Mouse (Mus musculus): ENCODE results near the gene Pnpla3. TPM values are rescaled to one million over a fixed set of nuclear protein-coding genes. Genes with fewer than 3 reads are reported as not detected.
A peak's percentile ranks its signal among the peaks of the same experiment; 100 is the strongest.
"Not testable (repeated sequence)": the region's sequence is repeated elsewhere in the genome, so short reads cannot be mapped to it uniquely, and the experiment has no call there.

The Pnpla3 gene
- polyA plus RNA-seq, 1 experiment from 2014 or later = 2.6 TPM

DNA sequence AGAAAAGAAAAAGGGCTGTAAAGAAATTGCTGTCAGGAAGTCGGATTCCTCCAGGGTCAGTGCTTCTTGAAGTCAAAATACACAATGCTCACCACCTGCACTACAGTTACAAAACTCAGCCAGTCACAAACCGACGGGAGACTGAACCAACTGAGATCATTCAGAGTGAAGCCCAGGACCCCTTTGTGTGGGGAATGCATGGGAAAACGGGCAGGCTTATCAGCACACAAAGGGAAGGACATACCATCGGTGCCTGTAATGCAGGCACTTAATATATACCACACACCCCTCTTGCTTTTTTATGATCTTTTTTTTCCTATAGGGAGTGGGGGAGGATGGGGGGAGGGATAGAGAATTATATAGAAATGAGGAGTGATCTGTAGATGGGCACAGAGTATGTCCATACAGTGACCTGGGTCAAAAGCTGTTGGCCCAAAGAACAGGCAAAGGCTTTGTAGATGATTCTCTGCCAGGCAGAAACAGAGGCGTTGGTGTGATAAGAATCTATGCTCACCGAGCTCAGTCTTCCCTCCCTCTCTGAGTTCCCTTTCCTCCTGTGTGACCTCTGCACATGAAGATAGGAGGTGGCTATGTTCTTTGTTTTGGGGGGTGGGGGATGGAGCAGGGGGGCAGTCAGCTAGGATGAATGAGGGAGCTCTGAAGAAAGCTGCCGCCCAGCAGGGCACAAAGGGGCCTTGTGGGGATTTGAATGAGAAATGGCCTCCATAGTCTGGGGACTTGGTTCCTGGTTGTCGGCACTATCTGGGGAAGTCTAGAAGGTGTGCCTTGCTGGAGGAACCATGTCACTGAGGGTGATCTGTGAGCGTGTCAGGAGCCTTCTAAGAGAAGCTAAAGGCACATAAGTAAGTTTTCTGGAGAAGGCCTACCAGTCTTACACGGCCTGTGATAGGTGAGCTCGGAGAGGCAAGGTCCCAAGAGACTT, 30.9 kb upstream of the Pnpla3 start:
- Histone ChIP-seq H3K4me2 (no peak overlapping the region), H3K4me3 (replicated peaks) (no peak overlapping the region), H3K27me3 (no peaks in the 10 kb centered on the region), H3K4me1 (replicated peaks) (no peaks in the 10 kb centered on the region), H3K27ac (replicated peaks) (no peak overlapping the region), H3K9me3 (replicated peaks) (no peaks in the 10 kb centered on the region), H3K9ac (no peak overlapping the region), H3K36me3 (replicated peaks) (no peaks in the 10 kb centered on the region)
- 26% methylated on average over 12 of the region's 12 CpGs for WGBS (ENCODE audit: insufficient replicate concordance)
- no peak for ATAC-seq (ENCODE audit: insufficient read depth)

DNA sequence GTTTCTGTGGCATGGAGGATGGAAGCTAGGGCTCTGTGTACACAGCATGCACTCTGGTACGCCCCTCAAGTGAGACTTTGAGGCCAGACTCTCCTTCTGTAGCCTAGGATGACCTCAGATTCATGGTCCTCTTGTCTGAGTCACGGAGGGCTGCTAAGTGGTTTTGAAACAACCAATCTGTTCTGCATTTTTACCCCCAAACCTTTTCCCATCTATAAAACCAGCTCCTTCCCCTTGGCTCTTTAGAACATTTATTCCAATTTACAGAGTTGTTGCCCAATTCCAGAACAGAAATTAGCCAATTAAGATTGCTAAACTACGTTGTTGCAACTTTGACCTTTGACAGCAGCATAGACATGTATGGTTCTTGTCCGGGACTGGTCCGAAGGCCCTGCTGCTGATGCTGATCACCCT, 28.0 kb upstream of the Pnpla3 start:
- H3K36me3 ChIP-seq (replicated peaks) = no peaks in the 10 kb centered on the region
- WGBS (ENCODE audit: insufficient replicate concordance) = 60% methylated on average over 5 of the region's 5 CpGs
- H3K27ac ChIP-seq (replicated peaks) = no peak overlapping the region
- no peaks in the 10 kb centered on the region for H3K27me3 ChIP-seq
- H3K4me1 ChIP-seq (replicated peaks) = no peaks in the 10 kb centered on the region
- no peak for ATAC-seq (ENCODE audit: insufficient read depth)
- H3K9ac ChIP-seq = no peak overlapping the region
- H3K9me3 ChIP-seq (replicated peaks) = no peaks in the 10 kb centered on the region
- no peak overlapping the region for H3K4me2 ChIP-seq
- H3K4me3 ChIP-seq (replicated peaks) = no peak overlapping the region

DNA sequence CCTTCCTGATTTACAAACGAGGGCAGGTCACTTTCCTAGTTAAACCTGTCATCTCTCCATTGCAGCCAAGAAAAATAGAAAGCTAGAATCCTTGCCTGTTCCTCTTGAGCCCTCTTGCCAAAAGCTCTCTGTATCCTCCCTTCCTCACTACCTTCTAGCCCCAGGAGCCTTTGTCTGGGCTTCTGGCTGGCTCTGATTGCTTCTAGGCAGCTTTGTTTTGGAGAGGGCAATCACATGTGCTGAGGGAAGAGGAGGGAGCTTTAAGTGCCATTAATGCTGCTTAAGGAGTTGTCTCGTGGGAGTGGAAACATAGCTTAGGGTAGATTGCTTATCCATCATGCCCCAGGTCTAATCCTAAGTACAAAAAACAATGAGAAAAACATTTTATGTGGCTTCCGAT, 27.5 kb upstream of the Pnpla3 start:
- H3K4me2 ChIP-seq = no peak overlapping the region
- no peak overlapping the region for H3K27ac ChIP-seq (replicated peaks)
- no peaks in the 10 kb centered on the region for H3K27me3 ChIP-seq
- no peak for ATAC-seq (ENCODE audit: insufficient read depth)
- H3K4me3 ChIP-seq (replicated peaks) = no peak overlapping the region
- no peaks in the 10 kb centered on the region for H3K9me3 ChIP-seq (replicated peaks)
- H3K9ac ChIP-seq = no peak overlapping the region
- H3K36me3 ChIP-seq (replicated peaks) = no peaks in the 10 kb centered on the region
- H3K4me1 ChIP-seq (replicated peaks) = no peaks in the 10 kb centered on the region
- 49% methylated on average over 3 of the region's 3 CpGs for WGBS (ENCODE audit: insufficient replicate concordance)

DNA sequence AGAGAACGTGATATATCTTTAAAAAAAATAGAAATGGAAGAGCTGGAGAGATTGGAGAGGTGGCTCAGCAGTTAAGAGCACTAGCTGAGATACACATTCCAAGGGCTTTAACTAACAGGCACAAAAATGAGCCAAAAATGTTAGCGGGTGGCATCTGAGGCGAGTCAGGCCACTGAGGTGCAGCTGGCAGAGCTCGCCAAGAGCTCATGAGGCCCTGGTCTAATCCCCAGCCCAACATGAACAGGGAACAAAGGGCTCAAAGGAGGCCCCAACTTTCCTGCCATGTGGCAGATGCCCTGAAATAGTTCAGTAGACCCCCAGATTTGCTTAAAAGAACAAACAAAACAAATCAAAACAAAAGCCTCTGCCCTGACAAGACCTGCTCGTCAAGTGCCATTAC, 26.7 kb upstream of the Pnpla3 start:
- no peaks in the 10 kb centered on the region for H3K4me1 ChIP-seq (replicated peaks)
- H3K27me3 ChIP-seq = no peaks in the 10 kb centered on the region
- H3K27ac ChIP-seq (replicated peaks) = no peak overlapping the region
- no peaks in the 10 kb centered on the region for H3K36me3 ChIP-seq (replicated peaks)
- H3K9me3 ChIP-seq (replicated peaks) = no peaks in the 10 kb centered on the region
- no peak for ATAC-seq (ENCODE audit: insufficient read depth)
- no peak overlapping the region for H3K4me3 ChIP-seq (replicated peaks)
- 70% methylated on average over 5 of the region's 5 CpGs for WGBS (ENCODE audit: insufficient replicate concordance)
- no peak overlapping the region for H3K4me2 ChIP-seq
- H3K9ac ChIP-seq = no peak overlapping the region

DNA sequence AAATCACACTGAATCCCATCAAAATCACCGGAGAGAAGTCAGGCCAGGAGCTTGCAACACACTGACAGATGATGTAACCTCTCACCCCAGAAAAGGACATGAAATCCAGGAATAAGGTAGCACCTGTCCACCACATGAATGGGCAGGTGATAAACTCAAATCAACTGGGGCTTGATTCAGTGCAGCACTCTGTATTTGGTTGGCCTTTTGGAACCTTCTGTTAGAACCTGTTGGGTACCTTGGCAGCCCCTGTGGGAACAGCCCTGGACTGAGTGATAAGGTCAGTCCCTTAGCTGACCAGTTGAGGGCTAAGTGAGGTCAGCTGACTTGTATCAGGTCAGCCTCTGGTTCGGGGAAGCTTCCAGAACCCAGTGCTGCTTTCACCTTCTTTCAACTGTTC, 11.5 kb upstream of the Pnpla3 start:
- Histone ChIP-seq H3K27ac (replicated peaks) (no peak overlapping the region), H3K4me1 (replicated peaks) (no peaks in the 10 kb centered on the region), H3K27me3 (no peaks in the 10 kb centered on the region), H3K9me3 (replicated peaks) (no peaks in the 10 kb centered on the region), H3K4me2 (no peak overlapping the region), H3K36me3 (replicated peaks) (no peaks in the 10 kb centered on the region), H3K9ac (no peak overlapping the region), H3K4me3 (replicated peaks) (no peak overlapping the region)
- WGBS (ENCODE audit: insufficient replicate concordance) = 49% methylated on average over 2 of the region's 2 CpGs
- no peak for ATAC-seq (ENCODE audit: insufficient read depth)

DNA sequence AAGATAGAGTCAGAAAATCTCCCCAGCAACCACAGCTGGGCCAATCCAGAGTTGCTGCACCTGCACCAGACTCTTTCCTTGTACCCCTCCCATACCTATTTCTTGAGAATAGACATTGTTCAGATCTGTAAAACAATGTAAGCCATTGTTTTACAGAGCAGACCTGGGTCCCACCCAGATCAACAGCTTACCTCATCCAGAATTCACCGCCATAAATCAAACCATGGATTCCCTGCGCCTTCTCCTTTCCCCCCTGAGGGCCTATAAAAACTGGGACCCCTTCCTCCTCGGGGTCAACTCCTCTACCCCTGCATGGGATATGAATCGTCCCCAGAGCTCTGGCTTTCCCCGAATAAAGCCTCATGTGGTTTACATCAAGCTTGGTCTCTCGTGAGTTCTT, 10.1 kb upstream of the Pnpla3 start:
- not testable (repeated sequence) for ATAC-seq (ENCODE audit: insufficient read depth); H3K9me3 ChIP-seq (replicated peaks); H3K4me1 ChIP-seq (replicated peaks); H3K36me3 ChIP-seq (replicated peaks); H3K27me3 ChIP-seq; H3K27ac ChIP-seq (replicated peaks); H3K4me3 ChIP-seq (replicated peaks); H3K9ac ChIP-seq; H3K4me2 ChIP-seq
- 66% methylated on average over 6 of the region's 6 CpGs for WGBS (ENCODE audit: insufficient replicate concordance)

DNA sequence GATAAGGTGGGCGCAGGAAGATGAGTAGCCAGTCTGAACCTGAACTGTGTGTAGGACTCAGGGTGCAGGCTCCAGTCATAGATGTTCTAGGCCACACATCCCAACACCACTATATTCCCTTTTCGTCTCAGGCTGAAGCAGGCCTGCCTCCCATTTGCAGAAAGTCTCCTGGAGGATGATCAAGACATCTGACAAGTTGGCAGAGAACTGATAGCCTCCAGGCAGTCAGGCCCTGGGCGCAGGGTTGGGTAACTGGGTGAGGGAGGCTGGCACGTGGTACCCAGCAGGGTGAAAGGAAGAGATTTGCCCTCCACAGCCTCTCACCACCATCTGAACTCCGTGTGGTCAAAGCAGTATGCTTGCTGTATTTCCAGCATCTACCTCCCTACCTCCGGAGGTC, 5.8 kb upstream of the Pnpla3 start:
- H3K4me1 ChIP-seq (replicated peaks) = no peaks in the 10 kb centered on the region
- 54% methylated on average over 6 of the region's 6 CpGs for WGBS (ENCODE audit: insufficient replicate concordance)
- no peak overlapping the region for H3K27ac ChIP-seq (replicated peaks)
- H3K4me3 ChIP-seq (replicated peaks) = no peak overlapping the region
- H3K9ac ChIP-seq = no peak overlapping the region
- H3K9me3 ChIP-seq (replicated peaks) = no peaks in the 10 kb centered on the region
- H3K27me3 ChIP-seq = peaks cover 8% of the 10 kb centered on the region; the same call in 1 of the 2 replicates
- H3K4me2 ChIP-seq = no peak overlapping the region
- no peaks in the 10 kb centered on the region for H3K36me3 ChIP-seq (replicated peaks)
- ATAC-seq (ENCODE audit: insufficient read depth) = no peak

DNA sequence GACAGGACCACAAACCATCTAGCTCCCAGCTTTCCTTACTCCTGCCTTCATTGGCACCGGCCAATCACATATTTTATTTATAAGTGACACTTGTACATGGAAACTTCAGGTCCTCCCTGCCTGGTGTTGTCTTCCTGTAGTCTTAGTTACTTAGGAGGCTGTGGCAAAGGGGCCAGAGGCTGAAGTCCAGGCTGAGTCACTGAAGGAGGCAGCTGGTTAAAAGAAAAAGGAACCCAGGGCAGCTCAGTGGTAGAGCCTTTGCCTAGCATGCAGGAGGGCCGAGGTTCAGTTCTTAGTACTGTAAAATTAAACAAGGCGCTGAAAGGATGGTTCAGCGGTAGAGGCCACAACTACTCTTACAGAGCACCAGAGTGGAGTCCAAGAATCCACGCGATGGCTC, 819 bp upstream of the Pnpla3 start:
- Histone ChIP-seq H3K27me3 (peaks cover 47% of the 10 kb centered on the region), H3K4me1 (replicated peaks) (peaks cover 12% of the 10 kb centered on the region), H3K9me3 (replicated peaks) (no peaks in the 10 kb centered on the region), H3K27ac (replicated peaks) (no peak overlapping the region), H3K9ac (no peak overlapping the region), H3K4me2 (no peak overlapping the region), H3K4me3 (replicated peaks) (no peak overlapping the region), H3K36me3 (replicated peaks) (no peaks in the 10 kb centered on the region)
- ATAC-seq (ENCODE audit: insufficient read depth) = no peak
- WGBS (ENCODE audit: insufficient replicate concordance) = 65% methylated on average over 6 of the region's 6 CpGs

DNA sequence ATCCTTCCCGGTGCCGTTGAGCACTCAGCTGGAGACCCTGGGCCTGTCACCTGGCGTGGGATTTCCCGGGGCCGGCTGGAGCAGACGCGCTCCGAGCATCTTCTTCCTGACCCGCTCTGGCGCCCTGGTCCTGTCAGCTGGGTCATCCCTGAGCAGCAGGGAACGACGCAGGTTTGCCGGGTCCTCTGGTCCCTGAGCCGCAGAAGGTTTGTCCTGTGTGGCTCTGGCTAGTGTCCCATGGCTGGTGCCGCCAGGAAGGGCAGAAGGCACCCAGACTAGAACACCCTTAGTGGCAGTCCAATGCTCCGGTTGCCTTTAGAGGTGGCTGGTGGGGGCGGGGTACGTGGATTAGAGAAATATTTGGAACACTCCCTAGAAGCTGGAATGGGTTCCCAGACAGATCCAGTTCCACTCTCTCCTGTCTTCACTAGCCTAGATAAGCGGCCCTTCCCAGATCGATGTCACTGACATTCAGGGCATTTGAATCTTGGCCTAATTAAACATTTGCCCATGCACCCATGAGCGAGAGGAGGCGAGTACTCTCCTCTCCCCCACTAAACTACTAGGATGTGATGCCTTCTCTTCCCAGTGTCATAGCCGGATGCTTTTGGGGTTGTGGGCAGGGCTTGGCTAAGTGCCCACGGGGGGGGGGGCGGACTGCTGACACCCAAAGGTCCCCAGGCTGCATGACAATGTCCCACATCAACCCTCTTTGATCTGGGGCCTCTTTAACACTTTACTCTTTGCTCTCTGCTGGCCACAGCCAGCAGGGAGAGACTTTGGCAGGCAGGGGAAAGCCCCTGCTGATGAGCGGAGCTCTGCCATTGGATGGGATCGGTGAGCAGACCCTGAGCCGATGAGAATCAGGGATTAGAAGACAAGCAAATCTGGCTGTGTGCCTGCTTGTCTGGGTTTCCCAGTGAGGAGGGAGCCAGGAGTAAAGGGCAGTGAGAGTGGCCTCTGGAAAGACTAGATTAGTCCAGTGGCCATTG, 829 bp downstream of the Pnpla3 start:
- H3K4me1 ChIP-seq (replicated peaks) = peaks cover 12% of the 10 kb centered on the region
- no peaks in the 10 kb centered on the region for H3K36me3 ChIP-seq (replicated peaks)
- 5% methylated on average over 28 of the region's 28 CpGs for WGBS (ENCODE audit: insufficient replicate concordance)
- H3K4me2 ChIP-seq = peak overlapping the region; percentile 70
- H3K9me3 ChIP-seq (replicated peaks) = no peaks in the 10 kb centered on the region
- H3K9ac ChIP-seq = peak overlapping the region; percentile 53
- ATAC-seq (ENCODE audit: insufficient read depth) = peak; percentile 81
- H3K4me3 ChIP-seq (replicated peaks) = peak overlapping the region; percentile 54
- H3K27ac ChIP-seq (replicated peaks) = peak overlapping the region; percentile 71
- H3K27me3 ChIP-seq = peaks cover 47% of the 10 kb centered on the region

DNA sequence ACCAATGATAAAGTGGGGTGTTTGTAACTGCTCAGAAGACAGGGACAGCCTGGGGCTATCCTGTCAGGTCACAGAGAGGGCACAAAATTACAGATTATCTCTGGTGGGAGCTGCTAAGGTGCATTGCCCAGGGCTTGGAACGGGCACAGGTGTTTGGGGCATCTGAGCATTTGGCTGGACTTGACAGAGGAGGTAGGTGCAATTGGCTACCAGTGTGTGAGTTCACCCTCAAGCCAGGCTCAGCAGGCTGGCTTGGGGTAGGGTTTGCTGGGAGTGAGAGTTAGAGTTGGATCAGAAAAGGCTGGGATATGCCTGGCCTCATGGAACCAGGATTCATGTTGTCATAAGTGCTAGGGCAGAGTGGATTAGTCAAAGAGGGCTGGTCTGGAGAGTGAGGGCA, 1.9 kb downstream of the Pnpla3 start:
- 41% methylated on average over 1 of the region's 1 CpGs for WGBS (ENCODE audit: insufficient replicate concordance)
- Histone ChIP-seq H3K36me3 (replicated peaks) (no peaks in the 10 kb centered on the region), H3K9me3 (replicated peaks) (no peaks in the 10 kb centered on the region), H3K27me3 (peaks cover 45% of the 10 kb centered on the region), H3K4me1 (replicated peaks) (peaks cover 12% of the 10 kb centered on the region), H3K9ac (no peak overlapping the region), H3K4me2 (peak overlapping the region; percentile 32), H3K4me3 (replicated peaks) (no peak overlapping the region), H3K27ac (replicated peaks) (peak overlapping the region; percentile 55; the same call in 1 of the 2 replicates)
- no peak for ATAC-seq (ENCODE audit: insufficient read depth)

DNA sequence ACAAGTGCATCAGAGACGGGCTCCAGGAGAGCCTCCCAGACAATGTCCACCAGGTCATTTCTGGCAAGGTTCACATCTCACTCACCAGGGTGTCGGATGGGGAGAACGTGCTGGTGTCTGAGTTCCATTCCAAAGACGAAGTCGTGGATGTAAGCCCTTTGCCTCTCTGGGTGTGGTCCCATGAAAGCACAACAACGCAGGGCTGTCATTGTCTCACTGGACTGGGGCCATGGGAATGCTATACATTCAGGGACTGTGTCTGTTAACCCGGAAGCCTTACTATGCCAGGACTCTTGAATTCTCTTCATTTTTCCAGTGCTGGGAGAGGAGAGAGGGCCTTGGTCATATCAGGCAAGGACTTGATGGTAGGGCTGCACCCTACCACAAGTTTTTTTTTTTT, 3.5 kb downstream of the Pnpla3 start:
- no peak overlapping the region for H3K4me3 ChIP-seq (replicated peaks)
- no peaks in the 10 kb centered on the region for H3K36me3 ChIP-seq (replicated peaks)
- H3K9me3 ChIP-seq (replicated peaks) = no peaks in the 10 kb centered on the region
- no peak overlapping the region for H3K4me2 ChIP-seq
- no peak for ATAC-seq (ENCODE audit: insufficient read depth)
- peaks cover 12% of the 10 kb centered on the region for H3K4me1 ChIP-seq (replicated peaks)
- no peak overlapping the region for H3K27ac ChIP-seq (replicated peaks)
- H3K27me3 ChIP-seq = peaks cover 40% of the 10 kb centered on the region
- no peak overlapping the region for H3K9ac ChIP-seq
- WGBS (ENCODE audit: insufficient replicate concordance) = 72% methylated on average over 7 of the region's 7 CpGs

Measured in liver, embryonic 15.5 days (tissue).